Mouse (Mus musculus) heart, embryonic 14.5 days (tissue): ENCODE data around the gene Gm28729. TPM values are rescaled to one million over a fixed set of nuclear protein-coding genes. Genes with fewer than 3 reads are reported as not detected.
"Not testable (repeated sequence)": the region's sequence is repeated elsewhere in the genome, so short reads cannot be mapped to it uniquely, and the experiment has no call there.

Experiments used
- ATAC-seq: fragments of 200-750 bp; cut with Nextera tagmentation; 2 replicates; pipeline ENCODE4 v1.8.0; 2017; ENCODE audit warnings: low read depth, moderate TSS enrichment; ENCODE audit not compliant: insufficient number of reproducible peaks, insufficient read depth, low FRiP score
- H3K27ac ChIP-seq, 2 experiments: fragments of 200-500 bp in 1 of 2; fragments of 300-500 bp in 1 of 2; sonication (generic) in 1 of 2; replicated peaks in 1 of 2; 2 replicates each; pipeline ENCODE4 v1.5.1; 2012 to 2014; ENCODE audit warnings: low read depth in 2 of 2, low read length in 2 of 2, control low read depth in 1 of 2, mild to moderate bottlenecking in 1 of 2, mixed read lengths in 1 of 2; ENCODE audit not compliant: control insufficient read depth in 1 of 2, insufficient read depth in 1 of 2
- H3K27me3 ChIP-seq: fragments of 300-500 bp; sonication (generic); 2 replicates; pipeline ENCODE4 v1.6.1; 2014; ENCODE audit warnings: mild to moderate bottlenecking, low read length, control low read depth; ENCODE audit not compliant: control insufficient read depth, insufficient read depth
- H3K36me3 ChIP-seq: fragments of 300-500 bp; sonication (generic); 2 replicates; pipeline ENCODE4 v1.6.1; 2014; ENCODE audit warnings: mild to moderate bottlenecking, control low read depth, low read length, mixed read lengths; ENCODE audit not compliant: control insufficient read depth, insufficient read depth
- H3K4me1 ChIP-seq, 2 experiments: fragments of 200-500 bp in 1 of 2; fragments of 300-500 bp in 1 of 2; sonication (generic) in 1 of 2; 2 replicates each; pipeline ENCODE4 v1.6.1; 2012 to 2014; ENCODE audit warnings: low read length in 2 of 2, control low read depth in 1 of 2, mixed read lengths in 1 of 2; ENCODE audit not compliant: control insufficient read depth in 2 of 2, insufficient read depth in 2 of 2
- H3K4me2 ChIP-seq: fragments of 300-500 bp; sonication (generic); 2 replicates; pipeline ENCODE4 v1.6.1; 2014; ENCODE audit warnings: mild to moderate bottlenecking, low read length
- H3K4me3 ChIP-seq, 2 experiments: fragments of 200-500 bp in 1 of 2; fragments of 300-500 bp in 1 of 2; sonication (generic) in 1 of 2; 2 replicates each; pipeline ENCODE4 v1.5.1; 2012 to 2014; ENCODE audit warnings: low read length in 2 of 2, mild to moderate bottlenecking in 2 of 2, control low read depth in 1 of 2, low read depth in 1 of 2, moderate library complexity in 1 of 2; ENCODE audit not compliant: control insufficient read depth in 1 of 2, insufficient read depth in 1 of 2
- H3K9ac ChIP-seq: fragments of 300-500 bp; sonication (generic); 2 replicates; pipeline ENCODE4 v1.6.1; 2014; ENCODE audit warnings: mild to moderate bottlenecking, low read length
- H3K9me3 ChIP-seq: fragments of 300-500 bp; sonication (generic); 2 replicates; pipeline ENCODE4 v1.6.1; 2016; ENCODE audit warnings: low read length, control low read depth; ENCODE audit not compliant: control insufficient read depth
- WGBS: fragments of 180-500 bp; shearing (Covaris S2); extraction: QIAGEN DNeasy Blood & Tissue Kit; methylation state at CpG from one replicate; pipeline ENCODE4 v1.1.7; 2014; 5-methylcytosine and 5-hydroxymethylcytosine counted together
- polyA plus RNA-seq: library from polyadenylated mRNA; unstranded; fragments of >200 nt; fragmentation: Nextera tagmentation; extraction: Ambion mirVana; gene quantifications from 2 replicates; pipeline ENCODE4 v1.2.1, GENCODE M21; 2014

Gm28729 gene
- polyA plus RNA-seq, 1 experiment from 2014 or later, result not detected

DNA sequence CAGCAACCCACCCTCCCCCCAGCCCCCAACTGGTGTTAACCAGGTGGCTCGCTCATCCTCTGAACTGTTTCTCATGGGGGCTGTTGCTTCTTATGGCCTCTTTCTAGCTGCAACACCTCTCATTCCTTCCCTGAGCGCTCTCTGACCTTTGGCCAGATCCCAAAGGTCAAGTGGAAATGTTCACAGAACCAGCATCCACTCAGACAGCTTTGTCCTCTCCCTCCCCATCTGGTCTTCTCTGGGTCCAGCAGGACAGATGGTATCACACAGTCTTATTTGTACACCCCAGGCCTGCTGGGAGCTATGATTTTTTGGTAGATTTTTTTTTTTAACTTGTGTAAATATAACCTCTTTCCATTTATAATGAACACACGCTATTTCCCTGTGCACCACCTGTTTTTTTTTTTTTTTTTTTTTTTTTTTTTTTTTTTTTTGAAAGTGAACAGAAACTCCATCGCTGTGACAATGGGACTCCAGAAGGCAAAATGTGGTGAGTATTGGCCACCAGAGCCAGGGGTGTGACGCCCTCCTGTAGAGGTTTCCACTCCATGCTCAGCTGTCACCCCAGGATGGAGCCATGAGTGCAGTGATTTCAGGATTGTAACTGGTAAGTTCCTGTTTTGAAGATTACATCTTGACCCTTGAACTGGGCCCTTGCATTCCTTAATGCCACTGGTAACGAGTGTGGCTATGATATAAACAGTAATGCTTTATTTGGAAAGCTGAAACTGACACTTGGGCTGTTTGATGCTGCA lies 22.0 kb downstream of the Gm28729 start:
- no peak overlapping the region for H3K27ac ChIP-seq
- no peak for ATAC-seq
- no peaks in the 10 kb centered on the region for H3K4me1 ChIP-seq
- peaks cover 3% of the 10 kb centered on the region; the same call in 1 of the 2 replicates for H3K9me3 ChIP-seq
- H3K36me3 ChIP-seq, result no peaks in the 10 kb centered on the region
- WGBS, result 76% methylated on average over 6 of the region's 6 CpGs
- H3K9ac ChIP-seq, result no peak overlapping the region
- H3K4me2 ChIP-seq, result no peak overlapping the region
- H3K4me3 ChIP-seq, result no peak overlapping the region
- no peaks in the 10 kb centered on the region for H3K27me3 ChIP-seq

DNA sequence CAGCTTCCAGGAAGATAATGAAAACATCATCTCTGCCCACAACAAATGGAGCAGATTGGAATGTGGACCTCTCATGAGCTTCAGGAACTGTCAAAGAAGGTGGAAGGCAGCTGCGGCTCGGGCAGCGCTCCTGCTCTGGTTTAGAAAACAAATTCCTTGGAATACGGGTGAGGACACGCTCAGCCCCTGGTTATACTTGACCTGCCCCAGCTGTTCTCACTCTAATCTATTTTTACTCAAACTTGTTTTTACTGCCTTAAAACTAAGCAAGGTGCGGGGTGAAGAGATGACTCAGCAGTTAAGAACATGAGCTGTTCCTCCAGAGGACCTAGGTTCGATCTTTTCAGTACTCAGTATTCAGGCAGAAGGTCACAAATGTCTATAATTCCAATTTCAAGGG lies 23.8 kb downstream of the Gm28729 start:
- no peak for ATAC-seq
- Histone ChIP-seq H3K36me3 (no peaks in the 10 kb centered on the region), H3K4me2 (no peak overlapping the region), H3K27ac (no peak overlapping the region), H3K4me3 (no peak overlapping the region), H3K9ac (no peak overlapping the region), H3K9me3 (peaks cover 3% of the 10 kb centered on the region; the same call in 1 of the 2 replicates), H3K4me1 (no peaks in the 10 kb centered on the region), H3K27me3 (no peaks in the 10 kb centered on the region)
- WGBS, result 52% methylated on average over 7 of the region's 7 CpGs

DNA sequence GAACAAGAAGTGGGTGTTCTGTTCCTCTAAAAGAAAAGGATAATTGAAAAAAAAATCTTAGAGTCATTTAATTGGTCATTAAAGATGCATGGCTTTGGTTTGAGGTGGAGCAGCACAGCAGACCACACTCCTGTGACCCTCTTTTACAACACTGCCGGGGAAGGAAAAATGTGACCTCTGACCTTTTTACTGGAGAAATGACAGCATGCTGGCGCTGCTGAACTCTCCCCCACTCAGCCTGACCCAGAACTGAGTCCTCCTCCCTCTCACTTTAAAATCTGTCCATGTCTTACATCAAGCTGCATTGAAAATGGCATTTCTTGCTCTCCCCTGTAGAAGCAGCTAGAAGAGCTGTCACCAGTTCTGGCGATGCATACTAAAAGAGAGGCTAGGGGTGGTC lies 31.9 kb downstream of the Gm28729 start:
- no peak for ATAC-seq
- WGBS, result 22% methylated on average over 3 of the region's 3 CpGs
- H3K4me2 ChIP-seq, result no peak overlapping the region

DNA sequence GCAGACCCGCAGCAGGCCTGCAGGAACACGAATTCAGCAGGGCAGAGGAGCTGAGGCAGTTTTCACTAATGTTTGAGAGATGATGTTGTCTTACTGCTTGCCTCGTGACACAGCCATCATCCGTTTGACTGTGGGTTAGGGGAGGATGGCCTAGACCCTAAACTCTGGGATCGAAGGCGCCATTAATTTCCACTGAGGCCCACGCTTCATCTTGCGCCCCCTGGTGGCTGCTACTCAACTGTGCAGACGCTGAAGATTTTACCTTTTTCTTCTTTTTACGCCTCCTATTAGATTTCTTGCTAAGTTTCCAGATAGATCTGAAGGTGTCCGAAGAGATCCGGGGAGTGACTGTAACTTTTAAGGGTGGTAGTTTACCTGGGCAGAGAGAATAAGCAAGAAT lies 33.3 kb downstream of the Gm28729 start:
- H3K4me2 ChIP-seq, result no peak overlapping the region
- no peaks in the 10 kb centered on the region; a peak in 1 of 4 replicates for H3K4me1 ChIP-seq
- ATAC-seq, result no peak
- H3K36me3 ChIP-seq, result no peaks in the 10 kb centered on the region
- 35% methylated on average over 12 of the region's 12 CpGs for WGBS
- no peak overlapping the region for H3K4me3 ChIP-seq
- no peaks in the 10 kb centered on the region for H3K27me3 ChIP-seq
- no peak overlapping the region for H3K9ac ChIP-seq
- no peak overlapping the region for H3K27ac ChIP-seq
- no peaks in the 10 kb centered on the region for H3K9me3 ChIP-seq

More for the DNA sequence above, 31.9 kb downstream of the Gm28729 start:
- H3K4me3 ChIP-seq, result no peak overlapping the region
- no peaks in the 10 kb centered on the region for H3K9me3 ChIP-seq
- no peaks in the 10 kb centered on the region for H3K36me3 ChIP-seq
- no peak overlapping the region for H3K27ac ChIP-seq
- no peak overlapping the region for H3K9ac ChIP-seq
- H3K4me1 ChIP-seq, result no peaks in the 10 kb centered on the region; a peak in 1 of 4 replicates
- no peaks in the 10 kb centered on the region for H3K27me3 ChIP-seq

DNA sequence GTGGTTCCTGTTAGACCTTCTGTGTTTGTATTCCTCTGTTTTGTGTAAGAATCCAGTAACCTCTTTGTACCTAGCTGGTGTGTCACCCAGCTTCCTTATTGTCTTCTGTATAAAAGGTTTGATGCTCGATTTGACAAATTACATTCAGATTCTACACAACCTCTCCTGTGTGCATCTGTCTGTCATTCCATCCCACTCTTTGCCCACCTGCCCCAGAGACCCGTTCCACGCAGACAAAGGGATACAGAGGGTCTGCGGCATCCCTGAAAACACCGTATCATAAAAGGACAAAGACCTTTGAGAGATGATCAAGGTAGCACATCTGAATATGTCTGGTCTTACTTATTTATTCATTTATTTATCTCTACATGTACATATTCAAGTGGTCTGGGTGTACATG lies 37.2 kb downstream of the Gm28729 start:
- not testable (repeated sequence) for H3K4me1 ChIP-seq, H3K36me3 ChIP-seq, H3K27ac ChIP-seq, H3K9me3 ChIP-seq, H3K9ac ChIP-seq, H3K27me3 ChIP-seq, ATAC-seq, H3K4me2 ChIP-seq, H3K4me3 ChIP-seq
- 91% methylated on average over 5 of the region's 5 CpGs for WGBS

DNA sequence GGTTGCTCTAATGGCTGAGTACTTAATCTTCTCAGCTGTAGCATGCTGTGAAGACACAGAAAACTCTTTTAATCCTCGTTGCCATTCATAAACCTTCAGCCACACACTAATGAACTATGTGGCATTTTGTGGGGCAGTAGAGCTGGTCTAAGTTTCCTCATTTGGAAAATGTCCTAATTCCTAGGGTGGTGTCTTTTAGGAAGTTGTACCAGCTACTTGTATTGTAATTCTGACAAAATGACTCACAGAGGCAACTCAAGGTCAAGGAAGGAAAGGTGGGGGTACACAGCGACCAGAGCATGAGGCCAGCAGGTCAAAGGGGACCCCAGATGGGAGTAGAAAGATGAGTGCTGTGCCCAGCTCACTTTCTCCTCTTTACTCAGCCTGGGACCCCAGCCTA lies 41.4 kb downstream of the Gm28729 start:
- Histone ChIP-seq H3K27me3 (no peaks in the 10 kb centered on the region), H3K4me1 (peaks cover 0 to 4% of the 10 kb centered on the region in 2 experiments; a peak in 1 of 4 replicates), H3K9me3 (no peaks in the 10 kb centered on the region), H3K9ac (no peak overlapping the region), H3K36me3 (no peaks in the 10 kb centered on the region), H3K4me2 (no peak overlapping the region), H3K4me3 (no peak overlapping the region), H3K27ac (no peak overlapping the region)
- 46% methylated on average over 2 of the region's 2 CpGs for WGBS
- no peak for ATAC-seq

DNA sequence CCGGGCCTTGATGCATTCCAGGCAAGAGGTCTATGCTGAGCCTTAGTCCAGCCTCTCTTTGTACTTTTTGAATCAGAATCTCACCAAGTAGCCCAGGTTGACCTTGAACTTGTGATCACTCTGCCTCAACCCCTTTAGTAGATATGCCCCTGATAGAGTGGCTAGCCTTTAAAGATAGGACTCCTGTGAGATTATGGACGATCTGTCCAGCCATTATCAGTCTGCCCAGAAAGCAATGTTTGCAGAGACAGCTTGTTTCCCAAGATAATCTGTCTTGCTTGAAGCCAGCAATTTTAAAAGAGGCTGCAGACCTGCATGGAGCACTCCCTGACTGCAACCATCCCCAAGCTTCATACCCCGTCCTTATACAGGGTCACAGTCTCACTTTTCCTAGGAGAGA lies 42.0 kb downstream of the Gm28729 start:
- Histone ChIP-seq H3K4me3 (no peak overlapping the region), H3K9me3 (no peaks in the 10 kb centered on the region), H3K4me2 (no peak overlapping the region), H3K27me3 (no peaks in the 10 kb centered on the region), H3K9ac (no peak overlapping the region), H3K27ac (no peak overlapping the region), H3K4me1 (peaks cover 0 to 4% of the 10 kb centered on the region in 2 experiments; a peak in 1 of 4 replicates), H3K36me3 (no peaks in the 10 kb centered on the region)
- no peak for ATAC-seq
- 43% methylated on average over 3 of the region's 3 CpGs for WGBS
